Mouse (Mus musculus): Measurements from ENCODE around the gene Zbtb20. TPM values are rescaled to one million over a fixed set of nuclear protein-coding genes. Genes with fewer than 3 reads are reported as not detected.

Gene Zbtb20
- total RNA-seq, 4 experiments from 2014 or later = 90.8 to 101 (median 92.1) TPM

DNA sequence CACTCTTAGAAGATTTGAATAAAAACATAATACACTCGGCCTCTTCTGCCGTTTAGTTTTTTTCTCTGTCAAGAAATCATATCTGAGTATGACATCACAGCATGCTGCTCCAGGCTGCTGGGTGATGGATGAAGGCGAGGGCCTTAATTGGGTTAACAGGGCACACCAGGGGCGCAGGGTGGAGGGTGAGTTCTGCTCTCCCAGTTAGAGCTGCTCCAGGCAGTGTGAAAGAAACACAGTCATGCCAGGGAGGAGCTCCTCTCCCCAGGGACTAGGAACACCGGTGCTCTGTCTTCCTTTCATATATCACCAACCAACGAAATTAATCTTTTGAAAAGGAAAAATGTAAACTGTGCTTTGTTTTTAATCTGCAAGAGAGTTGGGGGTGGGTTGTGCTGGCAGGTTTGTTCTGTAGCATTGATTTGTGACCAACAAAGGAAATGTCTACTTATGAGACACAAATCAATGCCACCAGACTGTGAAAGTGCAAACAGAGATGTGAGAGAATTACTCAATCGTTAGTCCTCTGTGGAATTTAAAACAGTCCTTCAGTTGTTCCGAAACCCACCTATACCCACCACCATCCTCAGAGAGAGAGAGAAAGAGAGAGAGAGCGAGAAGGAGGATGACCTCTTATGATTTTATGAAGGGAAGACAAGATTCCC, 673.9 kb downstream of the Zbtb20 start:
- DNase-seq (ENCODE audit: low spot score in 2 of 2) = no peak

DNA sequence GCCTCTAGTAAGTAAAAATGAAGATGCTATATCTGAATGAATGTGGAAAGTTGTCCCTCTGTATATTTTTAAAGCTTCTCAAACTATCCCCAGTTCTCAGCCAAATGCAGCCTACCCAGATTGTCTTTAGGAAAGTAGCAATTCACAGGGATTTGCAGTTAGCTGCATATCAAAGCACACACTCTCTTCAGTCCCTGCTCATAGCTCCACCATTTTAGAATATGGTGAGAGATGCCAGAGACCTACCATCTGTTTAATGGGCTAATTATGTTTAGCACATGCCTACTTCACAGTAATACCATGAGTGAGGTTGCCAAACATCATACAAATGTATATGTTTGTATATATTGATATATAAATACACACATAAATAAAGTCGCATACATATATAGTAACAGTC, 676.8 kb downstream of the Zbtb20 start:
- DNase-seq (ENCODE audit: low spot score in 2 of 2) = no peak

DNA sequence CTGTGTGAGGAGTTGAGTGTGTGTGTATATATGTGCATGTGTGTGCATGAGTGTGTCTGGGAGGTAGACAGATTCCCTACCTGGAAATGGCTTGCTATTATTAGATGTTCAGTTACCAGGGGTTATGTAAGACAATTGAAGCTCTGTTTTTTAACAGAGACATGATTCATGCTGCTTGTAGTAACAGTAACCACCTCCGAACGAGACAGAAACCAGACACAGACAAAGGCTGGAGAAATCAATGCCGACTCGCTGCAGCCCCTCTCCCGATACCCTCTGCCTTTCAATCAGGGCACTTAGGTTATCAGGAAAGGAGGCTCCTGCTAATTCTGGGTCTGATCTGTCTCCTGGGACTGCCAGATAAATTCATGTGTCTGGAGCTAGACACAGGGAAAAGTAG, 681.7 kb downstream of the Zbtb20 start:
- DNase-seq (ENCODE audit: low spot score in 2 of 2) = no peak

DNA sequence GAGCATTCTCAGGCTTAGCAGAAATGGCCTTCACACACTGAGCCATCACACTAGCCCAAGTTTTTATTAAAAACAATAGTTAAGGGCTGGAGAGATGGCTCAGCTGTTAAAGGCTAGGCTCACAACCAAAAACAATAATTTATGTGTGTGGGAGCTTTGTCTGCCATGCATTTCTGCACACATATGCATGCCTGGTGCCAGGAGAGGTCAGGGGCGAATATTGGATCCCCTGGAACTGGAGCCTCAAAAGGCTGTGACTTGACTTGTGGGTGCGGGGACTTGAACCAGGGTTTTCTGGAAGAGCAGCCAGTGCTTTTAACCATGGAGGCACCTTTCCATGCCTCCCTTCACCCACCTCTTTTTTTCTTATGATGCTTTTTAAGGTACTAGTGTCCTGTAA, 685.6 kb downstream of the Zbtb20 start:
- DNase-seq (ENCODE audit: low spot score in 2 of 2) = no peak

DNA sequence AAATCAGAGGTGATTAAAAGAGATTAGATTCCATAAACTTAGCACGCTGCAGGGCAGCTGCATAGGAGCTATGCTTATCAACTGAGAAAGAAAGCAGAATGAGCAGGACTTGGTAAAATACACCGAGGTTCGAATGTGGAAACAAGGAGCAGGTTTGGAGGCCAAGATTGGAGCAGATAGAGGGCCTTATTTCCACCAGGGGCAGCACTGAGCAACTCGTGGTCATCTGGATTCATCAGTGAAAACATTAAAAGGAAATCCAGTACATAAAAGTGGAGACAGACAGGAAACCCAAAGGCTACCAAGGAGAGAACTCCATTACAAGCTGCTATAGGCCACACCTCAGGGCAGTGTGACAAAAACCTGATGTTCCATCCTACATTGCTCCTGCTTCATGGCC, 686.3 kb downstream of the Zbtb20 start:
- DNase-seq (ENCODE audit: low spot score in 2 of 2) = no peak

GRCm38 (mm10) chr16:43565872-43566271, 690.2 kb downstream of the Zbtb20 start:
- DNase-seq (ENCODE audit: low spot score in 2 of 2) = no peak

GRCm38 (mm10) chr16:43566511-43566910, 690.8 kb downstream of the Zbtb20 start:
- DNase-seq (ENCODE audit: low spot score in 2 of 2) = no peak

DNA sequence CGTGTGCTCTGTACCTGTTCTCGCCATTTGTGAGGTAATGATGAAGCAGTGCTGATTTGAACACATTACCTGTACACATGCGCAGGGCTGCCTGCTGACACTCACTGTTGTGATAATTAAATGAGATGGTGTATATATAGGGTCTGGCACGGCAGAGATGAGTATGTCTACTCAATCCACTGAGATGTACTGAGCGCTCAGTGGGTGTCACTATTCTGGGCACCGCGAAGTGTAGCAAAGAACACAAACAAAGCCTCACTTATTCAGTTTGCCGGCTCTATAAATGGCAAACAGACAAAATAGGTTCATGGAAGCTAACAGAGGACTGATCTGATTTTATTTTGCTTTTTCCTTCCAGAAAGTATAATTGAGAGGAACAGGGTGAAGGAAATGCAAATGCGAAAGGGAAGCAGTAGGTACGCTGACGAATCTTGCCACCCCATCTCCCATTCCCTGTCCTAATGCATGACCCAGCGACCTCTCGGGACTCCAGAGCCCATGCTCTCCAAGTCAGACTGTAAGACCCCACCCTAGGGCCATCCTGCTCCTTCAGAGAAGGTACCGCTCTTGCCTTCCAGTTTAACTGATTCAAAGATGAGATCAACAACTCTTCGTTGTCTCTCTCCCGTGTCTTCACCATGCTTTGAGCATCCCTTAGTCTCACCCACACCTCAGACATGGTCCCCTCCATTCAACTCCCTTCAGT, 695.8 kb downstream of the Zbtb20 start:
- DNase-seq (ENCODE audit: low spot score in 2 of 2) = no peak

GRCm38 (mm10) chr16:43572171-43572570, 696.5 kb downstream of the Zbtb20 start:
- DNase-seq (ENCODE audit: low spot score in 2 of 2) = no peak

DNA sequence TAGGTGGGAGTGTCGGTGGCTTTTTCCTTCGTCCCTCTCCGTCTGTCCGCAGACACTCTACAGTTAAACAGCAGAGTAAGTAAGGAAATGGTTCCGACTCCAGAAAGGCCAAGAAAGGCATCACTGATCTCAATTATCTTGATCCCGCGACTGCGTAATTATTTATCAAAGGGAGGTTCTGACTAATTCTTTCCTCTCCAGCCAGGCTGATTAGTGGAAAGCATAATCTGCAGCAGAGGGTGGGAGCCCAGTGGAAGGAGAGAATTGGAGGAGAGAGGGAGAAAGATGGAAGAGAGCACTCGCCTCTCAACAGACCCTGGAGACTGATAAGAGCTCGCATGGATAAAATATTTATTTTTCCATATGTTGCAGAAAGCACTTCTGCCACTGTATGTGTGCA, 697.1 kb downstream of the Zbtb20 start:
- DNase-seq (ENCODE audit: low spot score in 2 of 2) = no peak

GRCm38 (mm10) chr16:43573181-43573833, 697.6 kb downstream of the Zbtb20 start:
- no peak for DNase-seq (ENCODE audit: low spot score in 2 of 2)

DNA sequence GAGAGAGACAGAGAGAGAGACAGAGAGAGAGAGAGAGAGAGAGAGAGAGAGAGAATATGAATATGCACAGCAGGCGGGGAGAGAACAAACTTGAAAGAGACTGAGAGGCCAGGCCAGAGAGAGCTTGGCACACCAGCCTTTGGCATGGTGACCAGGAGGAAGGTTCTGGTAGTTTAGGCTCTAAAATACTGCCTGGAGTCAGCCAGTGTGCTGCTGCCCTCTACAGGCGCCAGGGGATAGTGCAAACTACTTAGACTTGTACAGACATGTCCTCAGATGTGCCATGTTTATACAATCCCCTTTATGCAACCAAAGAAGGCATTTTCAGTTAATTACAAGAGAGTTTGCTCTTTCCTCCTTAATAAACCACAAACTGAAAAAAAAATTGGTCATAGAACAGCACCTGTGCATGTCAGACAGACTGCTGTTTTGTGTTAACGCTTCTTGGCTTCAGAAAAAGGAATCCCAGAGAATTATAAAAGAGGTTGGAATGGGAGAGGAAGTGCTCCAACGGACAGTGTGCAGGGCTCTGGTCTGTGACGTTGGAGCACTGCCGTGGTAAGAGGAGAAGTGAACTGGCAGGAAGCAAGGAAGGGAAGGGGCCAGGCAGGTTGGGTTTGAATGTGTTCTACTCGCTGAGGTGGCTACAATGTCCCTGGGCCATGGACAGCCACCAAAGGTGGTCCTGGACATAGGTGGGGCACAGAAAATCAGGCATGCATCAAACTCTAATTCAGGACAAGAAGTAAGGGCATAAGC, 698.5 kb downstream of the Zbtb20 start:
- DNase-seq (ENCODE audit: low spot score in 2 of 2) = peak; percentile 93 to 94

DNA sequence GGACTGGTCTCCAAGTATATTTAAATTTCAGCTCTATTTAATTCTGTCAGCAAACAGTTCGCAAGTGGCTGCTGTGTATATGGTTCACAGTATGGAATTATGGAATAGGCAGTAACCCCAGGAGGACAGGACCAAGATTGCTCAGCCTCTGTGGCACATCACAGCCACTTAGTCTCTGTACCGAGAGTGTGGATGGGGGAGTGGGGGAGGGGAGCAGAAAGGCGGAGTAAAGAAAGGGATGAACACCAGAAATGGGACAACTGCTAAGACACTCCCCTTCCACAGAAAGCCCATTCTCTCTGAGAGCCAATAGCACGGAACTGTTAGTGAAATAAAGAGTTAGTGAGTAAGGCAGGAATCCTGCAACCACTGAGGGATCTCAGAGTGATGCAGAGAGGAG, 699.4 kb downstream of the Zbtb20 start:
- DNase-seq (ENCODE audit: low spot score in 2 of 2) = no peak

GRCm38 (mm10) chr16:43575507-43575906, 699.8 kb downstream of the Zbtb20 start:
- DNase-seq (ENCODE audit: low spot score in 2 of 2) = no peak

DNA sequence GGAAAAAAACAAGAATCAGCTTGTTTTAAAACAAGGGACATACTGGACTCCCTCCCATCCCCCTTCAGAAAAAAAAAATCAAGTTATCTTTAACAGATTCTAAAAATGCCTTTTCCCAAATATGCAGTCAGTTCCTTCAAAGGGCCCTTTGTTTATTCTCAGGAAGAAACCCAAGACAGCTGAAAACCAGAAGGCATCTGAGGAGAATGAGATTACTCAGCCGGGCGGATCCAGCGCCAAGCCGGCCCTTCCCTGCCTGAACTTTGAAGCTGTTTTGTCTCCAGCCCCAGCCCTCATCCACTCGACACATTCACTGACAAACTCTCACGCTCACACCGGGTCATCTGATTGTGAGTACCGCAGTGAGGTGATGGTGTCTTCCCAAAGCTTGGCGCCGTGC, 701.7 kb downstream of the Zbtb20 start:
- peak; percentile 48 to 69 for DNase-seq (ENCODE audit: low spot score in 2 of 2)

GRCm38 (mm10) chr16:43578351-43578750, 702.7 kb downstream of the Zbtb20 start:
- DNase-seq (ENCODE audit: low spot score in 2 of 2) = no peak

DNA sequence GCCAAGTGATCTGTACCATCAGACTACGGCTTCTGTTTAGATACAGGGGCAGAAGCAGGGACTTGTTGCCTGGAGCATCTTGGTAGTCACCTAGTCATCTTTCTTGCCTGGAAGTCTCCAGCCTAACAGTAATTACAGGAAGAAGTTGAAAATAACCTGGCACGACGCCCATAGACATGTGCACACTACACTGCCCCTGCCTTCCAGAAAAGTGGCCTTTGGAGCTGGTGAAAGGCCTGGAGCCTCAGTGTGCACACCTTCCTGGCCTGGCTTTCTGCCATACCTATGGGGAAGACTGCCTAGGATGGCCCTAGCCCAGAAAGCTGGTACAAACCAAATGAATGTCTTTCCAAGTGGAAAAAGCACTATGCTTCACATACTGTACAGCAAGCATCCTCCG, 703.4 kb downstream of the Zbtb20 start:
- no peak for DNase-seq (ENCODE audit: low spot score in 2 of 2)

- DNase-seq (ENCODE audit: low spot score in 2 of 2) = no peak
Observed at GRCm38 (mm10) chr16:43580321-43580822, 704.7 kb downstream of the Zbtb20 start.

GRCm38 (mm10) chr16:43581551-43581950, 705.9 kb downstream of the Zbtb20 start:
- no peak for DNase-seq (ENCODE audit: low spot score in 2 of 2)

DNA sequence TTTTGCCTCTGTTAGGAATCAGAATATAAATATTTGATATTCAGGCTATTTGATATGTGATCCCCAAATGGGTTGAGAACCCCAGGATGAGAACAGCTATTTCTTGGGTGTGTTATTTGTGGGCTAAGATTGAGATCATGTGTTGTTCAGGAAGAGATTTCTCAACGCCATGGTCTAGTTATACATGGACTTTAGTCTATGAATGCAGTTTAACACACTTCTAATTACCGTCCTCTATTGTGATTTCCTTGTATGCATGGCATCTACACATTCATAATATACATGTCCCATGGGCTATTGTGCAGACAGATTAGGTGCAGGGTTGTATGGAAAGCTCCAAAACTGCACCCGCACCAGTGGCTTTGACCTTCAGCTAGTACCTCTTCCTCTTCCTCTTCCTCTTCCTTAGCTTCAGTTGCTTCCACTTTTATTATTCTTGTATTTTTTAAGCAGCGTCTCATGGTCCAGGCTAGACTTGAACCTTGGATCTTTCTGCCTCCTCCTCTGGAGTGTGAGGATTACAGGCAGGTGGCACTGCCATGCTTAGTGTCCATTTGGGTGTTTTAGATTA, 711.3 kb downstream of the Zbtb20 start:
- DNase-seq (ENCODE audit: low spot score in 2 of 2) = no peak

Measured in gastrocnemius, adult 8-10 months (tissue).